Mouse (Mus musculus): Measurements from ENCODE around the gene Adgrg4.

DNA sequence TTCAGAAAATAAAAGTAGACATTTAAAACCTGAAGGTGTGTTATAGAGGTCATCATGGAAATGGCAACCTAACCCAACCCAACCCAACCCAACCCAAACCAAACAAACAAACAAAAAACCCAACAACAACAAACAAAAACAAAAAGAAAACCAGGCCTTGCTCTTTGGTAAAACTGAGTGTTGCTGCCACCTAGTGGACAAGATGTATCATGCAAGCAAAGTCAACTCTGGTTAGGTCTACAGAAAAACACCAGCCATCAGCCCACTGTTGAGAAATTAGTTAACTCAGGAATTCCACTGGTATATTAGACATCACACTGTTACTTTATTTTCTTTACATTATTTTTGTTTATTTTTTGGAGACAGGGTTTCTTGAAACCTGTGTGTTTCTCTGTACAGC is 30.6 kb upstream of the Adgrg4 start:
- TF ChIP-seq POLR2A (IDR thresholded peaks at IDR 0.05; ENCODE audit: insufficient read depth, low read depth, low read length) (no peak), CTCF (IDR thresholded peaks at IDR 0.05) (peak; percentile 78)
